Mouse (Mus musculus): ENCODE measurements around the gene Ankzf1. TPM values are rescaled to one million over a fixed set of nuclear protein-coding genes. Genes with fewer than 3 reads are reported as not detected.

Gene Ankzf1
- total RNA-seq (2021), result 1 to 10 TPM; 4.3 to 5.0 TPM
- long read RNA-seq, experiment 1, partial matches to known transcripts, result 1 of 3 reads
- long read RNA-seq, experiment 1, other reads (novel, unspliced or antisense), result 0 of 3 reads
- long read RNA-seq, experiment 2, partial matches to known transcripts, result 1 of 5 reads
- long read RNA-seq, experiment 2, other reads (novel, unspliced or antisense), result 2 of 5 reads

GRCm38 (mm10) chr1:75191622-75192402 lies at the start of gene Ankzf1, which contains the start of gene Atg9a:
Gene Ankzf1 (plus strand): TSS chr1:75192151.
Gene Atg9a (minus strand): TSS chr1:75192196.
- peak; percentile 98 for DNase-seq

GRCm38 (mm10) chr1:75142301-75143261 lies 49.4 kb upstream of the Ankzf1 start, which contains the start of the genes Cnppd1 and Retreg2:
Gene Cnppd1 (minus strand): TSS chr1:75142711.
Gene Retreg2 (plus strand): TSS chr1:75142778.
- DNase-seq, result peak; percentile 94

- no peak for DNase-seq
These were observed 46.4 kb upstream of the Ankzf1 start for GRCm38 (mm10) chr1:75145589-75145988.

GRCm38 (mm10) chr1:75147411-75148135 lies 44.4 kb upstream of the Ankzf1 start:
- DNase-seq, result no peak

- no peak for DNase-seq
These were observed 43.2 kb upstream of the Ankzf1 start for GRCm38 (mm10) chr1:75148727-75149126.

GRCm38 (mm10) chr1:75155837-75156236 lies 36.1 kb upstream of the Ankzf1 start:
- no peak for DNase-seq

GRCm38 (mm10) chr1:75158990-75159389 lies 33.0 kb upstream of the Ankzf1 start:
- DNase-seq, result no peak

- DNase-seq, result no peak
These were observed 32.3 kb upstream of the Ankzf1 start for GRCm38 (mm10) chr1:75159540-75160255.

- no peak for DNase-seq
These were observed 31.7 kb upstream of the Ankzf1 start for GRCm38 (mm10) chr1:75160256-75160617.

GRCm38 (mm10) chr1:75168093-75168471 lies 23.9 kb upstream of the Ankzf1 start:
- DNase-seq, result no peak

GRCm38 (mm10) chr1:75168472-75169464 lies 23.2 kb upstream of the Ankzf1 start, which contains the start of gene Zfand2b:
Gene Zfand2b (plus strand): TSS chr1:75168646.
- DNase-seq, result peak; percentile 96

GRCm38 (mm10) chr1:75179334-75180104 lies 12.4 kb upstream of the Ankzf1 start:
- DNase-seq, result peak; percentile 65

- peak; percentile 85 for DNase-seq
These were observed 11.8 kb upstream of the Ankzf1 start, which contains the start of gene Abcb6 for GRCm38 (mm10) chr1:75180105-75180590. Gene Abcb6 (minus strand): TSS chr1:75180392.

- no peak for DNase-seq
These were observed 11.2 kb upstream of the Ankzf1 start for GRCm38 (mm10) chr1:75180741-75181140.

GRCm38 (mm10) chr1:75181377-75181870 lies 10.5 kb upstream of the Ankzf1 start:
- no peak for DNase-seq

- no peak for DNase-seq
These were observed 9.8 kb upstream of the Ankzf1 start for GRCm38 (mm10) chr1:75182160-75182559.

- DNase-seq, result no peak
These were observed 6.5 kb upstream of the Ankzf1 start for GRCm38 (mm10) chr1:75185495-75185894.

GRCm38 (mm10) chr1:75187126-75187525 lies 4.8 kb upstream of the Ankzf1 start:
- DNase-seq, result no peak

Data from gastrocnemius, postnatal 25 days (tissue).